Mouse (Mus musculus): ENCODE results near the gene Enam.

DNA sequence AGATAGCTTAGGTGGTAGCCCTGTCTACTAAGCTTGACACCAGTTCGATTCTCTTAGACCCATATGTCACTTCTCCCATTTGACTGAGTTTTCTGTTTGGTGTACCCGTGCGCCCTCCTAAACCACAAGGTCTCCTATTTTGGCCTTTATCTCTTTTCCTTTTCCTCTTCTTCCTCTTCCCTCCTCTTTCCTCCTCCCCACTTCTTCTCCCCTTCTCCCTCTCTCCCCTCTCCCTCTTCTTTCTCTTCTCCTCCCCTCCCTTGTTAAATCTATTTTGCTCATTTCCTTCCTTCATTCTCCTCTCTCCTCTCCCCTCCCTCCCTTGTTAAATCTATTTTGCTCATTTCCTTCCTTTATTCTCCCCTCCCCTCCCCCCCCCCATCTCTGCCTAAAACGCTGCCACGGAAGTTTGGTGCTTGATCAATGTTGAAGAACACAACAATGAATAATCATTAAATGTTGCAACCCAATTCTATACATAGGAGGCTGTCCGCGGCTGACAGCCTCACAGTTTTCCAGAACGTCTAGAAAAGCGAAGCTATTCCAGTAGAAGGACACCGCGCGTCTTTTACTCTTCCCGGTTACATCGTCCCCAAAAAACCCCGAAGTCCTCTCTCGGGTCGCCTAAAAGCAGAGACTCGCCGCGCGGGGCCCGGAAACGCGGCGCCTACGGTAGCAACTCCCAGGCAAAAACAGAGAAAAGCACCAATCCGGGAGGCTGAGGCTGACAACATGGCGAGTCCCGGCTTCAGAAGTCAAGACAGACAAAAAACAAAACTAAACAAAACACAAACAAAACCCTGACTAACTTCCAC lies 65.7 kb downstream of the Enam start:
- peak; percentile 50; the same call in 1 of the 2 replicates for TF ChIP-seq E2F4 (IDR thresholded peaks at IDR 0.05; ENCODE audit: insufficient replicate concordance, low read depth, low read length)
- no peak for TF ChIP-seq CTCF (conservative IDR thresholded peaks at IDR 0.05 in 1 of 2, IDR thresholded peaks at IDR 0.05 in 1 of 2; ENCODE audit: low read depth in 2 of 2, low read length in 2 of 2)
- TF ChIP-seq MAFK (IDR thresholded peaks at IDR 0.05; ENCODE audit: insufficient replicate concordance, low read length) = no peak
